Mouse (Mus musculus) bone marrow macrophage, adult 2 months (primary cell): ENCODE measurements around the gene Gimd1. TPM values are rescaled to one million over a fixed set of nuclear protein-coding genes. Genes with fewer than 3 reads are reported as not detected.
A peak's percentile ranks its signal among the peaks of the same experiment; 100 is the strongest.

Experiments
- H3K27ac ChIP-seq: 2 replicates; pipeline ENCODE4 v1.5.1; 2012; ENCODE audit warnings: low read depth, low read length; ENCODE audit not compliant: insufficient read depth
- H3K4me1 ChIP-seq: 2 replicates; pipeline ENCODE4 v1.6.1; 2012; ENCODE audit warnings: low read length; ENCODE audit not compliant: control insufficient read depth, insufficient read depth
- H3K4me3 ChIP-seq: 2 replicates; pipeline ENCODE4 v1.5.1; 2012; ENCODE audit warnings: mild to moderate bottlenecking, low read length, moderate library complexity; ENCODE audit not compliant: insufficient read depth
- CTCF ChIP-seq: IDR thresholded peaks from 2 replicates; pipeline ENCODE4 v1.5.1; 2012; ENCODE audit warnings: low read depth, mild to moderate bottlenecking, low read length, moderate library complexity
- POLR2A ChIP-seq: IDR thresholded peaks from 2 replicates; pipeline ENCODE4 v1.6.1; 2012; ENCODE audit warnings: mild to moderate bottlenecking, low read depth, low read length, borderline replicate concordance
- polyA plus RNA-seq: library from polyadenylated mRNA; stranded (reverse); fragments of >200 nt; gene quantifications from 2 replicates; pipeline ENCODE4 v1.2.4, GENCODE M21; 2012; ENCODE audit not compliant: missing spikeins, insufficient read depth, insufficient read length

Gene Gimd1
- polyA plus RNA-seq, 1 experiment = not detected

DNA sequence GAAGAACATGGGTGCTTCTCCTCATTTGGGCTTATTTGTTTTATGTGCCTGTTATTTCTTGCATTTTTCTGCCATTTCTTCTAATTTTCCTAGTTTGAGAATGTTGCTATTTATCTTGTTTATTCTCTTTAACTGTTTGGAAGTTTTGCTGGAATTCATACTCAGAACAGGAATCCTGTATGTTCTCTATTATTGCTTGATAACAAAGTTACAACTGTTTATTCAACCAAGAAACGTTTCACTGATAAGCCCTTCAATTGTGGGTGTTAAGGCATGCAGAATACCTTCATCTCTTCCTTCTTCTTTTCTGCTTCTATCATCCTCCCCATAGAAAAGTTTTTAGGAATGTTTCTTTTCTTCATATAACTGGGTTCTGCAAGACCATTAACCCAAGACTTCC lies 17.2 kb downstream of the Gimd1 start:
- H3K4me3 ChIP-seq = no peak overlapping the region
- H3K27ac ChIP-seq = no peak overlapping the region
- no peaks in the 10 kb centered on the region; the same call in 1 of the 2 replicates for H3K4me1 ChIP-seq
- TF ChIP-seq CTCF (no peak), POLR2A (no peak)

DNA sequence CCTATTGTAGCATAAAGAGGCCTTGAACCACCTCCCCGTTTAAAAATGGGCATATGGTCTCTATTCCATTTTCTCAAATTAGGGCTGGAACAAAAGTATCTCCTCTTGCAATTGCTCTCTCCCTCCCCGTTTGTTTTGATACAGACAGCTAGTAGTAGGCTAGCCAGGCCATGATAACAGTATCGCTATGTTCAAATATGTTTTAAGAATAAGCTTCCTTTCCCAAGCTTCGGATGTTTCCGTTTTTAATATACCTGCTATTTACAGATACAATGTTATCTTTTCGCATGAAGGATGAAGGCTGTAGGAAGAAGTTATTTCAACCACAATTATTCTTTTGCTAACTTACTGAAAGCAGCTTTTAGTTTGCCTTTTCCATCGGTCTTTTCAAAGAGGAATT lies 19.7 kb downstream of the Gimd1 start:
- Histone ChIP-seq H3K4me1 (no peaks in the 10 kb centered on the region), H3K4me3 (no peak overlapping the region), H3K27ac (no peak overlapping the region)
- TF ChIP-seq CTCF (no peak), POLR2A (no peak)

DNA sequence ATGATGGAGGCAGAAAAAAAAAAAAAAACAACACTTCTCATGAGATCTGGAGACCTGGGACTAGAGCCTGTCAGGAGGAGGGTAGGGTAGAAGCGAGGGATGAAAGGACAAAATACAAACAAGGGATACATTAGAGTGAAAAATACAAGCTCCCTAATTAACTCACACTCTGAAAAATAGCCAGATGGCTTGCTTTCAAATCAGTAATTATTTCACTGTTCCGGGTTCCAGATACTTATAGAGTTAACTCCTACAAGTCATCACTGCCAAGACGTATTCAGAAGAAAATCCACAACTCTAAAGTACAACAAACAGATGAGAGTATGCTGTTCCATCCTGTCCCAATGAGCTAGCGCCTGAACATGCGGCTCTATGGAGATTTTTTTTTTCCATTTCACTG lies 20.6 kb downstream of the Gimd1 start:
- no peaks in the 10 kb centered on the region for H3K4me1 ChIP-seq
- no peak overlapping the region for H3K27ac ChIP-seq
- H3K4me3 ChIP-seq = no peak overlapping the region
- TF ChIP-seq CTCF (no peak), POLR2A (no peak)

DNA sequence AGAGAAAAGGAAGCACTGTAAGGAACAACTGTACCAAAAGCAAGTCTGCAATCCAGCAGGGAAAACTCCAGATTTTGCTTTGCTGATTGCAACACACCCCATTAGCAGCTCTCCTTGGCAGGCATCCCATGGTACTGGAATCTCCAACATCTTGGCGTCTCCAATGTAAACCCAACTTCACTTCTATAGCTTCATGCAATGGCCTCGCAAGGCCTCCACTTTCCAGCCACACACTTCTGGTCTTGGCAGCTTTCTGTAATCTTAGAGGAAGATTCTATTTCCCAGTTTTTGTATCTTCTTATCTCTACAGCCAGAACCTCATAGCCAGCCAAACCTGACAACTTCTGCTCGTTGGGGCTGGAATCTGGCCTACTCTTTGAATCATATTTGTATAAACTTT lies 22.2 kb downstream of the Gimd1 start:
- no peak overlapping the region for H3K4me3 ChIP-seq
- no peak overlapping the region for H3K27ac ChIP-seq
- H3K4me1 ChIP-seq = no peaks in the 10 kb centered on the region
- TF ChIP-seq CTCF = no peak
- no peak for TF ChIP-seq POLR2A

DNA sequence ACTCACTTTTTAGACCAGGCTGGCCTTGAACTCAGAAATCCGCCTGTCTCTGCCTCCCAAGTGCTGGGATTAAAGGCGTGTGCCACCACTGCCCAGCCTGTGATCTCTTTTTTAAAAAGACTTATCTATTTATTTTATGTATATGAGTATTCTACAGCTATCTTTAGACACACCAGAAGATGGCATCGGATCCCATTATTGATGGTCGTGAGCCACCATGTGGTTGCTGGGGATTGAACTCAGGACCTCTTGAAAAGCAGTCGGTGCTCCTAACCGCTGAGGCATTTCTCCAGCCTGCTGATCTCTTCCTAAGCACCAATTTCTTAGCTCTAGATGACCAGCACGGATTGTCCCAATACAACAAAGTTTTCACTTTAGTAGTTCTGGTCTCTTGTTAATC lies 24.3 kb downstream of the Gimd1 start:
- Histone ChIP-seq H3K4me1 (no peaks in the 10 kb centered on the region), H3K27ac (no peak overlapping the region), H3K4me3 (no peak overlapping the region)
- TF ChIP-seq POLR2A = no peak
- TF ChIP-seq CTCF = no peak

DNA sequence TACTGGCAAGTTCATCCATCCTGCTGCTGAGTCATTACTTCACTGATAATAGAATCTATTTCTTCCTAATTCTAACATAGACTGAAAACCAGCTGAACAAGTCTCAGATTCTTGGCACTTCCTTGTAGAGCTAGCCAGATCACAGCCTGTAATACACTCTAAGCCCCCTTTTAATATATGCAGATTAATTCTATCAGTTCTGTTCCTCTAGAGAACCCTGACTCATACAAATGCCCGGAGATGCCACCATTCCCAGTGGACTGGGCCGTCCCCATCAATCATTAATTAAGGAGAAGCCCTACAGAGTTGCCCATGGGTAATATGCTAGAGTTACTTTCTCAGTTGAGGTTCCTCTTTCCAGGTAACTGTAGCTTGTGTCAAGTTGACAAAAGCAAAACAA lies 26.3 kb downstream of the Gimd1 start:
- H3K4me3 ChIP-seq = no peak overlapping the region
- H3K4me1 ChIP-seq = no peaks in the 10 kb centered on the region
- TF ChIP-seq CTCF = no peak
- no peak for TF ChIP-seq POLR2A
- H3K27ac ChIP-seq = no peak overlapping the region

DNA sequence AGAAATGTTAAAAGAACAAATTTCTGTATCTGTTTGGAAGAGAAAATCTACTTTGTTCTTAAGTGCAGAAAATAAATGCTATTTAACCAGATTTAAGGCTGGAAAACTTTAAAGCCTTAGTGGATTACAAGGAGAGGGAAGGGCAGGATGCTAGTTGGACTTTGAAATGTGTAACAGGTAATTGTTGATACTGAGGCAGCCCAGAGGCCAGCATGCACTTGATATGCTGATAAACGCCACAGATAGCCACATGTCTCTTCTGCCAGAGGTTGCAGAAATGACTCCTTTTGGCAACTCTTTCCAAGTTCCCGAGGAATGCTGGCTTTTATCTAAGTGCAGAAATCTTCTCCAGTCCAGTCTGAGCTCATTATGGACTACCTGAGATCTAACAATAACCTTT lies 47.9 kb downstream of the Gimd1 start:
- no peak for TF ChIP-seq POLR2A
- TF ChIP-seq CTCF = no peak
- Histone ChIP-seq H3K4me1 (no peaks in the 10 kb centered on the region), H3K4me3 (no peak overlapping the region), H3K27ac (no peak overlapping the region)

DNA sequence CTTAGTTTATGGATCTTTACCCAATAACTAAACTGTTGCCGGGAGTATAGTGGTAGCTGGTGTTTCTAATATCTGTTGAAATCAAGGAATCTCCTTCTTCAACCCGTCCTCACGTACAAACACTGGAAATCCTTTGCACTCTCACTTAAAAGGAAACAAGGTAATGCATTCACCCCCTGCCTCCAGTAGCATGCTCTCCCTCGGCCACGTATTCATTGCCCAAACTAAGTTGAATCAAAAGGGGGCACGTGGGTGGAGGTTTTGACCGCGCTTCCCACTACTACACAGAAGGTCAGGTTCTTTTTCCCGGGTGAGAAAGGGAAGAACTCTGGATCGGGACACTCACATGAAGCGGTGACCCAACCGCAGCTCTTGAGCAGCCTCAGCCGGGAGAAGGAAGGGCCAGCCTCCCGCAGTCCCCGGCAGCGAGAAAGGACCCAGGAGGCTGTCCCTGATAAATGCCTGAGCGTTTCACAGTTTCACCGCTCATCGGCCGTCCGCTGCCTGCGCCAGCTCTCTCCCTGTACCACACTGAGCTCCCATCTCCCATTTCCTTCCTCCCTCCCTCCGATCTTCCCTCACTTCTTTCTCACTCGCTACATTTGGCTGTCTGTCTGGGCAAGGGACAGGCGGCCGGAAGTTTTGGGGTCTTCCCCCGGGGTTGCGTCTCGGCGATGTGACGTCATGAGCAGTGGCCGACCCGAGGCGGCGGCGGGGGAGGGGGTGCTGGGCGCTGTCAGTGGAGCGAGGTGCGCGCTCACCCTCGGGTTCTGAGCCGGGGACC lies 54.0 kb downstream of the Gimd1 start, which contains the start of gene Tbck:
TSS of gene Tbck (plus strand) at position 698 of the 784 bp plus-strand sequence.
- peak within 1 kb of the TSS; percentile 94 for H3K4me3 ChIP-seq
- peak within 1 kb of the TSS; percentile 90 for H3K27ac ChIP-seq
- TF ChIP-seq CTCF = no peak
- TF ChIP-seq POLR2A = no peak

DNA sequence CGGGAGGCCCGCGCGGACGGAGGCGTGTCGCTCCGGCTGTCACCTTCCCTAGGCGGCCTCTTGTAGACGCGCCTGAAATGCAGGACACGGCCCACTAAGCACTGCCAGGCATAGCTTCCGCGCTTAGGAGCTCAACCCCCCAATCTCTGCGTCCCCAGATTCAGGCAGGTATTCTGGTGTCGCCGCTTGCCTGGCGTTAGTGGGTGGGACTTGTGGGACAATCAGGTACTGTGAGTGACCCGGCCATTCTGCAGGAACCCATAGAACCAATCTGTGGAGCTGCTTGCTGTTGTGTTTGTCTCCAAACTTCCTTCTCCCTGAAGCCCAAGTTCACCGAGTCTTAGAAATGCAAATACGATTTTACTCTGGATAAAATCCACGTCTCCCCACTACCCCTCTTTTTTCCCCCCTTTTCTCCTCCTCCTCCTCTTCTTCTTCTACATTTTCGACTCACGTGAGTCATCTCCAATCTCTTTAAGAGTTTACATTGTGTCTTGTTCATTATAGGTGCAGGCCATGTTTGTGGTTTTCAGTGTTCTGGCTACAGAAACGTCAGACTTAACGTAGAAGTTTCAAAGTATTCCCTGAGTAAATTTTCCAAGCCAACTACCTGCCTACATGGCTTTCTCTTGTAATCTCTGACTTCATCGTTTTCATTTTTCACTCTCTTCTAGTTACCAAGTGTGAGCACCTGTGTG lies 54.8 kb downstream of the Gimd1 start, which contains the start of gene Aimp1:
TSS of gene Aimp1 (minus strand) at position 140 of the 698 bp plus-strand sequence.
- Histone ChIP-seq H3K4me1 (peaks cover 5% of the 10 kb centered on the region), H3K4me3 (peak within 1 kb of the TSS; percentile 94), H3K27ac (peak within 1 kb of the TSS; percentile 90)
- TF ChIP-seq POLR2A (no peak), CTCF (no peak)

More for the DNA sequence above, 54.0 kb downstream of the Gimd1 start, which contains the start of gene Tbck:
- peaks cover 5% of the 10 kb centered on the region for H3K4me1 ChIP-seq

Other genes with a start within 250 kb of the Gimd1 start
- gene Tbck, start 54.3 kb downstream of the Gimd1 start, polyA plus RNA-seq = 17.2 and 17.3 TPM in 2 replicates
- gene Aimp1, start 54.5 kb downstream of the Gimd1 start, polyA plus RNA-seq = 77.7 and 81.4 TPM in 2 replicates